Mouse (Mus musculus) forebrain, embryonic 13.5 days (tissue): ENCODE measurements around the gene Abcc4. TPM values are rescaled to one million over a fixed set of nuclear protein-coding genes. Genes with fewer than 3 reads are reported as not detected.
"Not testable (repeated sequence)": the region's sequence is repeated elsewhere in the genome, so short reads cannot be mapped to it uniquely, and the experiment has no call there.

Source experiments
- ATAC-seq: fragments of 200-750 bp; cut with Nextera tagmentation; 2 replicates; pipeline ENCODE4 v1.8.0; 2017
- H3K27ac ChIP-seq: fragments of 300-500 bp; sonication (generic); 2 replicates; pipeline ENCODE4 v1.5.1; 2015; ENCODE audit warnings: inconsistent platforms, mild to moderate bottlenecking, moderate library complexity
- H3K27me3 ChIP-seq: fragments of 300-500 bp; sonication (generic); 2 replicates; pipeline ENCODE4 v1.6.1; 2015; ENCODE audit warnings: mild to moderate bottlenecking, inconsistent platforms
- H3K36me3 ChIP-seq: fragments of 300-500 bp; sonication (generic); 2 replicates; pipeline ENCODE4 v1.6.1; 2015; ENCODE audit warnings: mild to moderate bottlenecking, inconsistent platforms; ENCODE audit not compliant: poor library complexity, severe bottlenecking
- H3K4me1 ChIP-seq: fragments of 300-500 bp; sonication (generic); 2 replicates; pipeline ENCODE4 v1.6.1; 2015; ENCODE audit warnings: inconsistent platforms
- H3K4me2 ChIP-seq: fragments of 300-500 bp; sonication (generic); 2 replicates; pipeline ENCODE4 v1.6.1; 2015; ENCODE audit warnings: inconsistent platforms, mild to moderate bottlenecking, moderate library complexity
- H3K4me3 ChIP-seq: fragments of 300-500 bp; sonication (generic); 2 replicates; pipeline ENCODE4 v1.5.1; 2015; ENCODE audit warnings: mild to moderate bottlenecking, inconsistent platforms
- H3K9ac ChIP-seq: fragments of 300-500 bp; sonication (generic); 2 replicates; pipeline ENCODE4 v1.6.1; 2015; ENCODE audit warnings: mild to moderate bottlenecking, inconsistent platforms
- H3K9me3 ChIP-seq: fragments of 300-500 bp; sonication (generic); replicated peaks from 2 replicates; pipeline ENCODE4 v1.6.1; 2016; ENCODE audit warnings: inconsistent platforms
- WGBS: fragments of 180-500 bp; shearing (Covaris S2); methylation state at CpG from one replicate; pipeline ENCODE4 v1.1.7; 2015; 5-methylcytosine and 5-hydroxymethylcytosine counted together
- polyA plus RNA-seq: library from polyadenylated mRNA; unstranded; fragments of >200 nt; fragmentation: Nextera tagmentation; extraction: Ambion mirVana; gene quantifications from 2 replicates; pipeline ENCODE4 v1.2.1, GENCODE M21; 2015

Abcc4 gene
- polyA plus RNA-seq, 1 experiment from 2014 or later: 1.2 TPM

DNA sequence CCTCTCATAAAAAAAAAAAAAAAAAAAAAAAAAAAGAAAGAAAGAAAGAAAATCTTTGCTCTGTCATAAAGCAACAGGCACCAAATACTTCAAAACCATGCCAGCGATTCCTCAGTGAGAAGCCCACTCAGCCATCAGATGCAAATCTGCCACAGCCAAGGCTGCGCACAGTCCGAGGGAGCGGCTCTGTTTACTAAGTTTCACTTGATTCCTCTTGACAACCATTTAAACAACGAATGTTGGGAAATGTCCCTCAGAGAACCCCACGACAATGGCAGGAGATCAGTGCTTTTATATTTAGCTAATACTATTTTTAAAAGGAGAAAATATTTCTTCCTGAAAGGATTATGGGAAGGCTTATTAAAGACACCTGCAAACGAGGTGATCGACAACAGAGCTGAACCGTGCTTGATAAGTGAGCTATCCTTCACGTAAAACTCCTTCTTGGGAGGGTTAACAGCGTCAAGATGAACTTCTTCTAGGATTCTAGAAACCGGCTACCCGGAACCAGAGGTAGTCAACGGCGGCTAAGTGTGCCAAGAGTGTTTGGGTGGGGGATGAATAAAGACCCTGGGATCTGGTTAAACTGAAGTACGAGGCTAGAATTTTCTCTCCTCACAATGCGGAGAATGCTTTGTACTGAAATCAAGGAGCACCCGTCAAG lies 154.8 kb downstream of the Abcc4 start:
- H3K36me3 ChIP-seq: no peaks in the 10 kb centered on the region
- H3K4me3 ChIP-seq: peak overlapping the region; percentile 29
- peak overlapping the region; percentile 46 for H3K9ac ChIP-seq
- H3K4me2 ChIP-seq: peak overlapping the region; percentile 60
- peaks cover 33% of the 10 kb centered on the region for H3K4me1 ChIP-seq
- H3K27ac ChIP-seq: no peak overlapping the region
- H3K9me3 ChIP-seq: no peaks in the 10 kb centered on the region
- ATAC-seq: 0 out of 2 replicates have a peak, but pooled peaks have one; percentile 49
- WGBS: 16% methylated on average over 18 of the region's 18 CpGs
- H3K27me3 ChIP-seq: peaks cover 55% of the 10 kb centered on the region

DNA sequence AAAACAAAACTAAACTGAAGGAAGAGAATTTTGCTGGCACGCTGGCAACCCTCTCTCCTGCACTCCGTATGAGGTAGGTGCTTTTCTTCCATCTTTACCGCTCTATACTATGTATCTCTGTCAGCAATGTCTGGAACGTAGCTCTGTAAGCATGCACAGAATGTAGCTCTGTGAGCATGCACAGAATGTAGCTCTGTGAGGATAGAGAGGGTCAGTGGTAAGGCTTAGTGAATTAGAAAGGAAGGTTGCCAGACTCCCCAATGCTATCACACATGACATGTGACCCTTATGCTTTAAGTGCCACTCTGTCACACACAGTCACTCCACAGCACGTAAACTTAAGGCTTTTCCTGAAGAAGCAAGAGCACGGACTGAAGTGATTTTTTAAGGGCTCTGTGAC lies 161.5 kb downstream of the Abcc4 start:
- ATAC-seq: no peak
- Histone ChIP-seq H3K4me2 (no peak overlapping the region), H3K4me3 (no peak overlapping the region), H3K27ac (no peak overlapping the region), H3K4me1 (0 out of 2 replicates have a peak, but pooled peaks cover 4% of the 10 kb centered on the region), H3K9ac (no peak overlapping the region), H3K9me3 (no peaks in the 10 kb centered on the region), H3K27me3 (peaks cover 23% of the 10 kb centered on the region), H3K36me3 (no peaks in the 10 kb centered on the region)
- 88% methylated on average over 6 of the region's 6 CpGs for WGBS

DNA sequence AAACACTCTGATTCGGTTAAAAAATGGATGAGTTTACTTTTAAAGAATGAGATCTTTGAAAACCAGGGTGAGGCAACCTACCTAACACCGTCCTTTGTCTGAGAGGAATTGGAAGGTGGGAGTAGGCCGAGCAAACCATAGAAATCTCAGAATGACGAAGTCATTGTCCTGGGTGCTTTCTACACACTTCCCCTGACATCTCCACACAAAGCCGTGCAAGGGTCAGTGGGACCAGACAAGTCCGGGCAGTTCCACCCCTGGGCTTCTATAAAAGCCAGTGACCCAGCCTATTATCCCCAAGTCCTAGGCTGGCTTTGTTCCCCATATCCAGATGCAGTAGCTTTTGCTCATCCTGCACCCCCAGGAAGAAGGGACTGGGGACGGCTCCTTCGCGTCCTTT lies 163.1 kb downstream of the Abcc4 start:
- H3K9ac ChIP-seq: no peak overlapping the region
- no peak overlapping the region for H3K27ac ChIP-seq
- WGBS: 31% methylated on average over 9 of the region's 9 CpGs
- H3K36me3 ChIP-seq: no peaks in the 10 kb centered on the region
- no peak overlapping the region for H3K4me2 ChIP-seq
- H3K4me3 ChIP-seq: no peak overlapping the region
- H3K4me1 ChIP-seq: 0 out of 2 replicates have a peak, but pooled peaks cover 4% of the 10 kb centered on the region
- peaks cover 8% of the 10 kb centered on the region for H3K27me3 ChIP-seq
- H3K9me3 ChIP-seq: no peaks in the 10 kb centered on the region
- ATAC-seq: no peak

GRCm38 (mm10) chr14:118531539-118531938 lies 174.5 kb downstream of the Abcc4 start:
- Histone ChIP-seq H3K27me3 (no peaks in the 10 kb centered on the region), H3K9ac (no peak overlapping the region), H3K36me3 (no peaks in the 10 kb centered on the region), H3K4me3 (no peak overlapping the region), H3K4me2 (no peak overlapping the region), H3K4me1 (no peaks in the 10 kb centered on the region), H3K9me3 (no peaks in the 10 kb centered on the region), H3K27ac (no peak overlapping the region)
- 90% methylated on average over 3 of the region's 3 CpGs for WGBS
- ATAC-seq: no peak

- Histone ChIP-seq H3K27ac (no peak overlapping the region), H3K4me2 (no peak overlapping the region), H3K4me1 (peaks cover 15% of the 10 kb centered on the region), H3K36me3 (no peaks in the 10 kb centered on the region), H3K27me3 (no peaks in the 10 kb centered on the region), H3K9me3 (no peaks in the 10 kb centered on the region), H3K9ac (no peak overlapping the region), H3K4me3 (no peak overlapping the region)
- no peak for ATAC-seq
- 70% methylated on average over 9 of the region's 9 CpGs for WGBS
These were observed 191.6 kb downstream of the Abcc4 start for GRCm38 (mm10) chr14:118514280-118515031.

GRCm38 (mm10) chr14:118511715-118512114 lies 194.3 kb downstream of the Abcc4 start:
- H3K36me3 ChIP-seq, ATAC-seq, H3K27me3 ChIP-seq, H3K9ac ChIP-seq, H3K4me3 ChIP-seq, H3K9me3 ChIP-seq, H3K4me2 ChIP-seq, H3K27ac ChIP-seq: not testable (repeated sequence)
- H3K4me1 ChIP-seq: peaks cover 20% of the 10 kb centered on the region
- WGBS: 95% methylated on average over 6 of the region's 6 CpGs

DNA sequence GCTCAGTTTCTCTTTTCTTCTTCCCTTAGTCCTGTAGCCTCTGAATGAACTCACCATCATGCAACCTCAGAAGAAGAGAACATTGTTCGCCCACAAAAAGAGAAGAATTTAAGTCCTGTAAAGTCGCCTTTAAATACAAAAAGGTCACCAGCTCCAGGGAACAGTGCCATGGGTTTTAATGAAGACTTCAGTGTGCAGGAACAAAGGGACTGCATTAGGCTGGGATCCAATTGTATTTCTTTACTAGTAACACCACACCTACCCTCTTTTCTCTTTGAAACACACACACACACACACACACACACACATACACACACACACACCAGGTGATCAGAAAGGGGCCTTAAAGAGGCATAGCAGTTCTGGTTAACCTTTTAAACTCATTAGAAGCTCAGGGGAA lies 195.2 kb downstream of the Abcc4 start:
- Histone ChIP-seq H3K4me2 (no peak overlapping the region), H3K9me3 (no peaks in the 10 kb centered on the region), H3K4me3 (no peak overlapping the region), H3K27ac (no peak overlapping the region), H3K4me1 (peaks cover 29% of the 10 kb centered on the region), H3K9ac (no peak overlapping the region), H3K27me3 (peaks cover 8% of the 10 kb centered on the region), H3K36me3 (no peaks in the 10 kb centered on the region)
- WGBS: 7% methylated on average over 2 of the region's 2 CpGs
- no peak for ATAC-seq

DNA sequence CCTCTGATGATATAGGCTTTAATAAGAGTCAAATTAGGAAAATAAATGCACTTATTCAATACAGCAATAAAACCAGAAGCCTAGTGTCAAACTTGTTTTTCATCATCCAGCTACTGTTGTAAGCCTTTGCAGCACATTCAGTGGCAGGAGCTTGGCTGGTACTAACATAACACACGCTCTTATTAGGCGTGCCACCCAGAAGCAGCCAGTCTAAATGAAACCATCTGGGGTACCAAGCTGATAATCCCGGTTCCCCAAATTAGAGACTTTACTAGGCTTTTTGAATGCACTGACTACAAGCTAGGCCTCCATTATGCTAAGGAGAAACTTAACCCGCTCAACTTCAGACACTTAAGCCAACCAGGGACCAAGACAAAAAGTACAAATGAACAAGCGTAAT lies 195.8 kb downstream of the Abcc4 start:
- Histone ChIP-seq H3K4me2 (no peak overlapping the region), H3K36me3 (no peaks in the 10 kb centered on the region), H3K9me3 (no peaks in the 10 kb centered on the region), H3K27ac (no peak overlapping the region), H3K4me1 (peaks cover 28% of the 10 kb centered on the region), H3K27me3 (peaks cover 8% of the 10 kb centered on the region), H3K4me3 (no peak overlapping the region), H3K9ac (no peak overlapping the region)
- WGBS: 50% methylated on average over 5 of the region's 5 CpGs
- peak; percentile 46; the same call in 1 of the 2 replicates for ATAC-seq

- H3K36me3 ChIP-seq: no peaks in the 10 kb centered on the region
- H3K4me1 ChIP-seq: peaks cover 28% of the 10 kb centered on the region
- no peak overlapping the region for H3K27ac ChIP-seq
- no peak for ATAC-seq
- H3K9me3 ChIP-seq: no peaks in the 10 kb centered on the region
- H3K27me3 ChIP-seq: peaks cover 8% of the 10 kb centered on the region
- H3K4me2 ChIP-seq: no peak overlapping the region
- WGBS: 93% methylated on average over 14 of the region's 14 CpGs
- no peak overlapping the region for H3K9ac ChIP-seq
- no peak overlapping the region for H3K4me3 ChIP-seq
These were observed 198.2 kb downstream of the Abcc4 start for GRCm38 (mm10) chr14:118507829-118508228.

- Histone ChIP-seq H3K9ac (no peak overlapping the region), H3K36me3 (no peaks in the 10 kb centered on the region), H3K9me3 (no peaks in the 10 kb centered on the region), H3K27me3 (peaks cover 8% of the 10 kb centered on the region), H3K27ac (no peak overlapping the region; the same call in 1 of the 2 replicates), H3K4me2 (peak overlapping the region; percentile 45), H3K4me1 (peaks cover 28% of the 10 kb centered on the region), H3K4me3 (peak overlapping the region; percentile 9; the same call in 1 of the 2 replicates)
- 39% methylated on average over 14 of the region's 14 CpGs for WGBS
- peak; percentile 70 for ATAC-seq
These were observed 199.3 kb downstream of the Abcc4 start for GRCm38 (mm10) chr14:118506591-118507146.

DNA sequence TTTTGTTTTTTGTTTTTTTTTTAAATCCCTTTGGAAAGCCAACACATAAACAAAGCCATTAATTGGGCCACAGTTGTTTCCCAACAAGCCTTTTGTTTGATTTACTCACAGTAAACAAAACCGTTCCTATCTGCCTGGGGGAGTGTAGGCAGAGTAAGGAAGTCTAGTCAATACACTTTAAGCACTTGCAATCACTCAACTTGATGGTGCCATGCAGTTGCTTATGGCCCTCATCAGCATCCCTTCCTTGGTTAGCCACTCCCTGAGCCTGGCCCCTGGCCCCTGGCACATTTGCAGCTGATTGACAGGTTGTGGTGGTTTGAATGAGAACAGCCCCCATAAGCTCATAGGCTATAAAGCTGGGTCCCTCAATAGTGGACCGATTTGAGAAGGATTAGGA lies 209.3 kb downstream of the Abcc4 start:
- peaks cover 4% of the 10 kb centered on the region; the same call in 1 of the 2 replicates for H3K9me3 ChIP-seq
- ATAC-seq: no peak
- no peak overlapping the region for H3K9ac ChIP-seq
- no peak overlapping the region for H3K27ac ChIP-seq
- H3K4me1 ChIP-seq: peaks cover 3% of the 10 kb centered on the region; the same call in 1 of the 2 replicates
- no peak overlapping the region for H3K4me3 ChIP-seq
- 0 out of 2 replicates have a peak, but pooled peaks cover 2% of the 10 kb centered on the region for H3K27me3 ChIP-seq
- 53% methylated on average over 2 of the region's 2 CpGs for WGBS
- no peak overlapping the region for H3K4me2 ChIP-seq
- no peaks in the 10 kb centered on the region for H3K36me3 ChIP-seq

DNA sequence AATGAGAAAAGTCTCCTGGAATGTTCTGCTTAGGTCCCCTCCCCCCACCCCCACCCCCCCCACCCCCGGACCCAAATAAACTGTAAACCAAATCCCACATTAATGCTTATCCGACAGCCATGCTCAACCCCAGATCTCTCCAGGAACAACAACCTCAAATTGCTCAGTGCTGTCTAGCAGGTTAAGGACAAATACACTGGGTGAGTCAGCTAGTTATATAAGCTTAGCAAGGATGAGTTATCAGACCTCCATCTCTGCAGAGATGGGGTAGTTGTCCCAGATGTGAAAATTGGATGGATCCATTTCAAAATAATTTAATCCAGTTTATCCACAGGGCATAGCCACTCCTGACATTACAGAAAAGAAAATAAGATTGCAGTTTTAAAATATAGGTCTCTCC lies 210.6 kb downstream of the Abcc4 start:
- 0 out of 2 replicates have a peak, but pooled peaks cover 2% of the 10 kb centered on the region for H3K27me3 ChIP-seq
- H3K9ac ChIP-seq: no peak overlapping the region
- H3K27ac ChIP-seq: no peak overlapping the region
- peaks cover 16% of the 10 kb centered on the region for H3K4me1 ChIP-seq
- peaks cover 4% of the 10 kb centered on the region; the same call in 1 of the 2 replicates for H3K9me3 ChIP-seq
- no peak overlapping the region for H3K4me3 ChIP-seq
- 92% methylated on average over 2 of the region's 2 CpGs for WGBS
- ATAC-seq: no peak
- H3K36me3 ChIP-seq: no peaks in the 10 kb centered on the region
- no peak overlapping the region for H3K4me2 ChIP-seq
